Mouse (Mus musculus): ENCODE data around the gene Dctn1. TPM values are rescaled to one million over a fixed set of nuclear protein-coding genes. Genes with fewer than 3 reads are reported as not detected.

Gene Dctn1
- total and polyA plus RNA-seq, 2 experiments from 2014 or later: 126 to 152 TPM

GRCm38 (mm10) chr6:83179390-83180117 lies 13.8 kb downstream of the Dctn1 start:
- Histone ChIP-seq H3K9me3 (ENCODE audit: low read length) (no peaks in the 10 kb centered on the region), H3K27ac (ENCODE audit: low read depth, low read length) (no peak overlapping the region; the same call in 1 of the 2 replicates), H3K4me1 (ENCODE audit: insufficient read depth) (no peaks in the 10 kb centered on the region; the same call in 1 of the 2 replicates), H3K27me3 (ENCODE audit: insufficient read depth, low read length) (no peaks in the 10 kb centered on the region), H3K4me3 (ENCODE audit: low read depth, low read length) (peak overlapping the region; percentile 44), H3K9ac (peak overlapping the region; percentile 59), H3K36me3 (ENCODE audit: insufficient read depth) (peaks cover 21% of the 10 kb centered on the region), H3K4me2 (ENCODE audit: low read depth) (peak overlapping the region; percentile 55)
- DNase-seq (peak; percentile 70), ATAC-seq (peak; percentile 96)
- 13% methylated on average over 12 of the region's 12 CpGs for WGBS
- TF ChIP-seq CTCF (IDR thresholded peaks at IDR 0.05; ENCODE audit: low read depth): no peak

- peak overlapping the region; percentile 10; the same call in 1 of the 2 replicates for H3K9ac ChIP-seq
- peak overlapping the region; percentile 55 for H3K4me2 ChIP-seq (ENCODE audit: low read depth)
- H3K4me1 ChIP-seq (ENCODE audit: insufficient read depth): peaks cover 3% of the 10 kb centered on the region
- no peaks in the 10 kb centered on the region for H3K27me3 ChIP-seq (ENCODE audit: insufficient read depth, low read length)
- H3K27ac ChIP-seq (ENCODE audit: low read depth, low read length): no peak overlapping the region
- no peak for DNase-seq
- H3K36me3 ChIP-seq (ENCODE audit: insufficient read depth): peaks cover 27% of the 10 kb centered on the region
- WGBS: 79% methylated on average over 6 of the region's 6 CpGs
- H3K4me3 ChIP-seq (ENCODE audit: low read depth, low read length): no peak overlapping the region
- H3K9me3 ChIP-seq (ENCODE audit: low read length): no peaks in the 10 kb centered on the region
- TF ChIP-seq CTCF (IDR thresholded peaks at IDR 0.05; ENCODE audit: low read depth): no peak
- no peak for ATAC-seq
These were observed 14.9 kb downstream of the Dctn1 start for GRCm38 (mm10) chr6:83180605-83181004.

- peaks cover 43% of the 10 kb centered on the region for H3K36me3 ChIP-seq (ENCODE audit: insufficient read depth)
- 83% methylated on average over 3 of the region's 3 CpGs for WGBS
- DNase-seq: no peak
- no peak overlapping the region for H3K4me3 ChIP-seq (ENCODE audit: low read depth, low read length)
- 0 out of 2 replicates have a peak overlapping the region, but pooled peaks have one; percentile 67 for H3K4me2 ChIP-seq (ENCODE audit: low read depth)
- peak overlapping the region; percentile 85 for H3K27ac ChIP-seq (ENCODE audit: low read depth, low read length)
- TF ChIP-seq CTCF (IDR thresholded peaks at IDR 0.05; ENCODE audit: low read depth): peak; percentile 63
- peaks cover 21% of the 10 kb centered on the region for H3K4me1 ChIP-seq (ENCODE audit: insufficient read depth)
- ATAC-seq: no peak
- H3K9ac ChIP-seq: 0 out of 2 replicates have a peak overlapping the region, but pooled peaks have one; percentile 76
- H3K27me3 ChIP-seq (ENCODE audit: insufficient read depth, low read length): no peaks in the 10 kb centered on the region
- H3K9me3 ChIP-seq (ENCODE audit: low read length): no peaks in the 10 kb centered on the region
These were observed 19.2 kb downstream of the Dctn1 start for GRCm38 (mm10) chr6:83184858-83185435.

- Histone ChIP-seq H3K27me3 (ENCODE audit: insufficient read depth, low read length) (no peaks in the 10 kb centered on the region), H3K36me3 (ENCODE audit: insufficient read depth) (peaks cover 55% of the 10 kb centered on the region), H3K9me3 (ENCODE audit: low read length) (no peaks in the 10 kb centered on the region), H3K4me3 (ENCODE audit: low read depth, low read length) (peak overlapping the region; percentile 55), H3K9ac (peak overlapping the region; percentile 76), H3K4me2 (ENCODE audit: low read depth) (peak overlapping the region; percentile 67), H3K4me1 (ENCODE audit: insufficient read depth) (peaks cover 21% of the 10 kb centered on the region), H3K27ac (ENCODE audit: low read depth, low read length) (peak overlapping the region; percentile 85)
- TF ChIP-seq CTCF (IDR thresholded peaks at IDR 0.05; ENCODE audit: low read depth): no peak
- 4% methylated on average over 25 of the region's 25 CpGs for WGBS
- DNase-seq: peak; percentile 90
- ATAC-seq: peak; percentile 99
These were observed 20.5 kb downstream of the Dctn1 start for GRCm38 (mm10) chr6:83185895-83186861.

GRCm38 (mm10) chr6:83186946-83187345 lies 21.2 kb downstream of the Dctn1 start:
- 63% methylated on average over 2 of the region's 2 CpGs for WGBS
- Histone ChIP-seq H3K4me1 (ENCODE audit: insufficient read depth) (peaks cover 21% of the 10 kb centered on the region), H3K36me3 (ENCODE audit: insufficient read depth) (peaks cover 63% of the 10 kb centered on the region), H3K9ac (peak overlapping the region; percentile 76), H3K27ac (ENCODE audit: low read depth, low read length) (no peak overlapping the region), H3K27me3 (ENCODE audit: insufficient read depth, low read length) (no peaks in the 10 kb centered on the region), H3K4me2 (ENCODE audit: low read depth) (peak overlapping the region; percentile 67), H3K4me3 (ENCODE audit: low read depth, low read length) (peak overlapping the region; percentile 55), H3K9me3 (ENCODE audit: low read length) (no peaks in the 10 kb centered on the region)
- TF ChIP-seq CTCF (IDR thresholded peaks at IDR 0.05; ENCODE audit: low read depth): no peak
- DNase-seq (no peak), ATAC-seq (no peak)

- no peaks in the 10 kb centered on the region for H3K9me3 ChIP-seq (ENCODE audit: low read length)
- no peak for ATAC-seq
- H3K27me3 ChIP-seq (ENCODE audit: insufficient read depth, low read length): no peaks in the 10 kb centered on the region
- no peak overlapping the region for H3K4me3 ChIP-seq (ENCODE audit: low read depth, low read length)
- no peak for DNase-seq
- no peak for TF ChIP-seq CTCF (IDR thresholded peaks at IDR 0.05; ENCODE audit: low read depth)
- no peak overlapping the region for H3K4me2 ChIP-seq (ENCODE audit: low read depth)
- 90% methylated on average over 7 of the region's 7 CpGs for WGBS
- no peak overlapping the region for H3K9ac ChIP-seq
- H3K27ac ChIP-seq (ENCODE audit: low read depth, low read length): no peak overlapping the region
- peaks cover 98% of the 10 kb centered on the region for H3K36me3 ChIP-seq (ENCODE audit: insufficient read depth)
- no peaks in the 10 kb centered on the region for H3K4me1 ChIP-seq (ENCODE audit: insufficient read depth)
These were observed 27.9 kb downstream of the Dctn1 start for GRCm38 (mm10) chr6:83193571-83193970.
